Mouse (Mus musculus): ENCODE results near the gene Camk2b.

DNA sequence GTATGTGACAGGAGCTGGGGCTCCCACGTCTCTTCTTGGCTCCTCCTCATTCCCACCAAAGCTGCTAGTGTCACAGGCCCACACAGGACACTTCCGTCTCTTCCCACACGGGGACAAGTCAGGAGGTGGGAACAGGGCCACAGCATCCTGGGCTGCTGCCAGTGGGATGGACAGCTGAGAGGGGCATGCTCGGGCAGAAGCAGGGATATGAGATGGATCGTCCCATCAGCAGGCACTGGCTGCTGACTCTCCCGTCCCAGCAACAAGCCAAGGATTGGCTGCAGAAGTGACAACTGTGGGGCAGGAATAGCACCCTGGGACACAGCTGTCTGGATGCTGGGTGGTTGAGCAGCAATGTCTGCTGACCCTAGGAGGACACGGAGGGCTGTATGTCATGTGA is 29.0 kb downstream of the Camk2b start:
- no peak for TF ChIP-seq POLR2A (IDR thresholded peaks at IDR 0.05; ENCODE audit: low read depth, low read length)
- no peak for TF ChIP-seq CTCF (IDR thresholded peaks at IDR 0.05; ENCODE audit: borderline replicate concordance, insufficient read depth, low read length)

All from embryonic fibroblast, embryonic 13.5 days (primary cell).